Mouse (Mus musculus) lung, embryonic 16.5 days (tissue): ENCODE results near the gene Atp6v0d1. TPM values are rescaled to one million over a fixed set of nuclear protein-coding genes. Genes with fewer than 3 reads are reported as not detected.

Experiments used
- ATAC-seq: fragments of 200-750 bp; cut with Nextera tagmentation; 2 replicates; pipeline ENCODE4 v1.8.0; 2017; ENCODE audit warnings: low read depth, mild to moderate bottlenecking, moderate library complexity
- H3K27ac ChIP-seq: fragments of 300-500 bp; sonication (generic); 2 replicates; pipeline ENCODE4 v1.5.1; 2014; ENCODE audit warnings: mild to moderate bottlenecking, control low read depth, low read length
- H3K27me3 ChIP-seq: fragments of 300-500 bp; sonication (generic); 2 replicates; pipeline ENCODE4 v1.6.1; 2014; ENCODE audit warnings: low read depth, low read length, mixed read lengths; ENCODE audit not compliant: control insufficient read depth, insufficient read depth
- H3K36me3 ChIP-seq: fragments of 300-500 bp; sonication (generic); 2 replicates; pipeline ENCODE4 v1.6.1; 2014; ENCODE audit warnings: low read length; ENCODE audit not compliant: control insufficient read depth, insufficient read depth
- H3K4me1 ChIP-seq: fragments of 300-500 bp; sonication (generic); replicated peaks from 2 replicates; pipeline ENCODE4 v1.6.1; 2014; ENCODE audit warnings: low read length, mixed read lengths; ENCODE audit not compliant: control insufficient read depth, insufficient read depth
- H3K4me2 ChIP-seq: fragments of 300-500 bp; sonication (generic); 2 replicates; pipeline ENCODE4 v1.6.1; 2014; ENCODE audit warnings: low read depth, low read length, control low read depth
- H3K4me3 ChIP-seq: fragments of 300-500 bp; sonication (generic); 2 replicates; pipeline ENCODE4 v1.5.1; 2014; ENCODE audit warnings: mild to moderate bottlenecking, low read length, control low read depth
- H3K9ac ChIP-seq: fragments of 300-500 bp; sonication (generic); 2 replicates; pipeline ENCODE4 v1.6.1; 2014; ENCODE audit warnings: low read length, control low read depth
- H3K9me3 ChIP-seq: fragments of 300-500 bp; sonication (generic); 2 replicates; pipeline ENCODE4 v1.6.1; 2016; ENCODE audit warnings: low read length; ENCODE audit not compliant: control insufficient read depth
- WGBS: fragments of 180-500 bp; shearing (Covaris S2); extraction: QIAGEN DNeasy Blood & Tissue Kit; methylation state at CpG from one replicate; pipeline ENCODE4 v1.1.7; 2014; 5-methylcytosine and 5-hydroxymethylcytosine counted together
- polyA plus RNA-seq: library from polyadenylated mRNA; unstranded; fragments of >200 nt; fragmentation: Nextera tagmentation; extraction: Ambion mirVana; gene quantifications from 2 replicates; pipeline ENCODE4 v1.2.1, GENCODE M21; 2015

The Atp6v0d1 gene
- polyA plus RNA-seq, 1 experiment from 2014 or later: 87.3 TPM

GRCm38 (mm10) chr8:105493495-105493894 is 72.4 kb downstream of the Atp6v0d1 start:
- no peak overlapping the region for H3K4me2 ChIP-seq
- H3K9ac ChIP-seq: no peak overlapping the region
- H3K9me3 ChIP-seq: no peaks in the 10 kb centered on the region
- no peaks in the 10 kb centered on the region for H3K27me3 ChIP-seq
- H3K36me3 ChIP-seq: no peaks in the 10 kb centered on the region
- no peak overlapping the region for H3K4me3 ChIP-seq
- WGBS: 10% methylated on average over 3 of the region's 3 CpGs
- ATAC-seq: no peak
- H3K4me1 ChIP-seq: peaks cover 21% of the 10 kb centered on the region
- H3K27ac ChIP-seq: peak overlapping the region; percentile 91

DNA sequence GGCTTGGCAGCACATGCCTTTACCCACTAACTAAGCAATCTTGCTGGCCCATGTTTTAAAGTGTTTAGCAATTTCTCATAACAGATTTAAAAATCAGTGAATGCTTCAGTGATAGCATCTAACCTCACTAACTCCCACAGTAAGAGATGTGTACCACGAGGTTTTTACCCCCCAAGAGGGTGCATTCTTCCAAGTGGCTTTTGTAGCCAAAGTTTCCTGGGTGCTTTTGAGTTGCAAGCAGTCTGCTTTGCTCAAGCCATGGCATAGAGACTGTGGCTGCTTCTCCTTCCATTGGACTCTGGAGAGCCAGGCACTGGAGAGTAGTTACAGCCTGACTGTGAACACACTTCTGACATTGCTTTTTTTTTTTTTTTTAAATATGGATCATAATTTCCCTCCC is 76.6 kb downstream of the Atp6v0d1 start:
- 58% methylated on average over 1 of the region's 1 CpGs for WGBS

DNA sequence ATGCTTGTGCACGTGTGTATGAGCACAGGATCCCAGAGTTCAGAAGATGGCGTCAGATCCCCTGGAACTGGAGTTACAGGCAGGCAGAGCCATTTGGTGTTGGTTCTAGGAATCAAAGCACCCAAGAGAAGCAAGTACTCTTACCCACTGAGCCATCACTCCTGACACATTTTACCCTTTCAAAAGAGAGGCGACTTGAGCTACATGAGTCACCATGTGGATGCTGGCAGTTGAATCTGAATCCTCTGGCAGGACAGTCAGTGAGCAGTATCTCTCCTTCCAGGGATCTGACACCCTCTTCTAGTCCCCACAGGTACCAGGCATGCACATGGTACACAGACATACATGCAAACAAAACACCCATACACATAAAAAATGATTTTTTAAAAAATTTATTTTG is 77.8 kb downstream of the Atp6v0d1 start:
- H3K36me3 ChIP-seq: no peaks in the 10 kb centered on the region
- WGBS: 65% methylated on average over 3 of the region's 3 CpGs
- H3K4me1 ChIP-seq: no peaks in the 10 kb centered on the region
- H3K27ac ChIP-seq: no peak overlapping the region
- H3K4me2 ChIP-seq: no peak overlapping the region
- H3K4me3 ChIP-seq: no peak overlapping the region
- no peaks in the 10 kb centered on the region for H3K9me3 ChIP-seq
- ATAC-seq: no peak
- no peak overlapping the region for H3K9ac ChIP-seq
- no peaks in the 10 kb centered on the region for H3K27me3 ChIP-seq

More for the DNA sequence above, 76.6 kb downstream of the Atp6v0d1 start:
- no peak overlapping the region for H3K9ac ChIP-seq
- no peak overlapping the region for H3K4me2 ChIP-seq
- ATAC-seq: no peak
- H3K9me3 ChIP-seq: no peaks in the 10 kb centered on the region
- H3K36me3 ChIP-seq: no peaks in the 10 kb centered on the region
- H3K4me3 ChIP-seq: no peak overlapping the region
- no peak overlapping the region for H3K27ac ChIP-seq
- H3K27me3 ChIP-seq: no peaks in the 10 kb centered on the region
- H3K4me1 ChIP-seq: no peaks in the 10 kb centered on the region; the same call in 1 of the 2 replicates

DNA sequence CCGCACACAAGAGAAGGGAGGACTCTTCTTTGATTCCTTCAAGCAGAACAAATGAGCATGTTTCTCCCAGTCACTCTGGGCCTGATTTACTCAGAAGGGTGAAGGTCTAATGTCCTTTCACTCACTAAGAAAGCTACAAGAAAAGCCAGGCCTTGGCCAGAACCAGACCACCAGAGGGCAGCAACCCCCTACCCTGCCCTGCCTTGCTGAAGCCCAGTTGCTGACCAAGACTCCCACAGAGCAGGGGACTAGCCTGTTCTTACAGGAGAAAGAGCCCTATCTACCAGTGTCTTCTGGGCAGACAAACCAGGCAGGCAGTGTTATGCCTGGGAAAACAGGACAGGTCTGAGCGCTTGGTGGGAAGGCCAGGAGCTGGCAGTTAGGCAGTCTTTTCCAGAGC is 81.5 kb downstream of the Atp6v0d1 start:
- peaks cover 5% of the 10 kb centered on the region; the same call in 1 of the 2 replicates for H3K4me1 ChIP-seq
- WGBS: 51% methylated on average over 2 of the region's 2 CpGs
- H3K4me3 ChIP-seq: no peak overlapping the region
- no peak overlapping the region for H3K27ac ChIP-seq
- H3K9ac ChIP-seq: no peak overlapping the region
- no peaks in the 10 kb centered on the region for H3K27me3 ChIP-seq
- H3K9me3 ChIP-seq: no peaks in the 10 kb centered on the region
- ATAC-seq: peak; percentile 59; the same call in 1 of the 2 replicates
- no peak overlapping the region for H3K4me2 ChIP-seq
- H3K36me3 ChIP-seq: no peaks in the 10 kb centered on the region

DNA sequence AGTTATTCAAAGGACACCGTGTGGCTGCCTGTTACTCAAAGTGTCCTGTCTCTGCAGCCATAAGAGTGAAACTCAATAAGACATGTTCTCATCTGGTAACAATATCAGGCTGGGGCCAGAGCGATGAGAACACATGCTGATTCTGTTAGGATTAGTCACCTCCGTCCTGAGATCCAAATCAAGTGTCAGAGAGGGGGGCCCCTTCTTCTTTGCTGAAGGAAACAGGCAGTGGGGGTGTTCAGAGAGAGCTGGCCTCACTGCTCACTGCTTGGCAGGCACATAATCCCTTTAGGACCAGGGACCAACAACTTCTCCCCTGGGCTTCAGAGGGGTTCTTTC is 81.8 kb downstream of the Atp6v0d1 start:
- Histone ChIP-seq H3K36me3 (no peaks in the 10 kb centered on the region), H3K4me1 (peaks cover 5% of the 10 kb centered on the region; the same call in 1 of the 2 replicates), H3K27ac (no peak overlapping the region), H3K27me3 (no peaks in the 10 kb centered on the region), H3K4me2 (no peak overlapping the region), H3K4me3 (no peak overlapping the region), H3K9me3 (no peaks in the 10 kb centered on the region), H3K9ac (no peak overlapping the region)
- no peak for ATAC-seq
- WGBS: 71% methylated on average over 3 of the region's 3 CpGs

DNA sequence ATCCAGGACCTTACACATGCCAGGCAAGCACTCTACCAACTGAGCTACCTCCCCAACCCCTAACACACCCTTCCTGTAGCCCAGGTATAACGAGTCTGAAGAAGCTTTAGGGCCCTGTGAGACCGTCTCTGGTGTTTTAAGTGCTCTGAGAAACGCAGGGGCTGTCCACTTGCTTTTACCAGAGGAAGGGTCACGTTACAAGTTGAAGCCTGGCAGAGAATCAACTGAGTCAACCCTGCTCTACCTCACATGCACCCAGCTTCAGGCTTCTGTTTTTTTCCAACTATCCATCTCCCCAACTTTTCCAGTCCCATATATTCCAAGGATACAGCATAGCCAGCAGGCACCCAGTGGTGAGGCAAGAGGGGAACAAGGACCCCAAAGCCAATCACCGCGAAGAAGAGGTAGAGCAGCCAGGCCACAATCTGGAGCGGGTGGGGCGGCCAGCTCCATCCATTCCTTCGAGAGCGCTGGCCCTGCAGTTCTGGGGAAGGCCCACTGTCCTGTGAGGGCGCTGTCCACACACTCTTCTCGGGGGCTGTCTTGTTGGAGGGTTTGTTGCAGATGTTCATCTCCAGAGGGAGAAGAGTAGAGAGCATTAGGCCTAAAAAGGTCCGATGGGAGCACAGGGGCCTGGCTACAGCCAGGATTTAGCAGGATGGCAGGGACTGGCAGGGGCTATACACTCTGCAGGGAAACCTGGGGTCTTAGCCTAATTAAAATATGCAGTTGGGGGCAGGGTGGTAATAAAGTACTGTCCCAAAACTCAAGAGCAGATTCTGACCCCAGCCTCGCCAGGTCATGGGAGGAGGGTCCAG is 82.4 kb downstream of the Atp6v0d1 start:
- peak; percentile 45; the same call in 1 of the 2 replicates for ATAC-seq
- no peak overlapping the region for H3K4me3 ChIP-seq
- peaks cover 5% of the 10 kb centered on the region; the same call in 1 of the 2 replicates for H3K4me1 ChIP-seq
- H3K36me3 ChIP-seq: no peaks in the 10 kb centered on the region
- no peaks in the 10 kb centered on the region for H3K9me3 ChIP-seq
- no peak overlapping the region for H3K9ac ChIP-seq
- H3K4me2 ChIP-seq: no peak overlapping the region
- H3K27ac ChIP-seq: no peak overlapping the region
- WGBS: 49% methylated on average over 14 of the region's 14 CpGs
- H3K27me3 ChIP-seq: no peaks in the 10 kb centered on the region

DNA sequence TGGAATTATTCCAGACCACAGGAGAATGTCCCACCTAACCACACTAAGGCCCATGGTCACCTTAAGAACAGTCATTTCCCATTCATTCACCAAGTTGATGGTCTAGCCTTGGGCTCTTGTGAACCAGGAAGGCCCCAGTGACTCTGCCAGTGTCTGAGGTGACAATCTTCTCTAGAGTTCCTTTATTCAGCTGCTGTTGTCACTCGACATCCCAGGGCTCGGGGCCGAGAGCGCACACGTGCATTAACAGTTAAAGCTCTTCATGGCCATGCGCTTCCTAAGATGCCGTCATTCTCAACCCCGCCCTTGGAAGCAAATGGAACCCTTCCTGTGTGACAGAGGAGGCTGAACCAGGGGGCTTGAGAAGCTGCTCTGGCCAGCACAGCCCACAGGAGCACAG is 83.7 kb downstream of the Atp6v0d1 start:
- no peaks in the 10 kb centered on the region for H3K36me3 ChIP-seq
- H3K27me3 ChIP-seq: no peaks in the 10 kb centered on the region
- no peak overlapping the region for H3K9ac ChIP-seq
- no peak overlapping the region for H3K4me2 ChIP-seq
- 78% methylated on average over 8 of the region's 8 CpGs for WGBS
- H3K4me3 ChIP-seq: no peak overlapping the region
- peaks cover 5% of the 10 kb centered on the region; the same call in 1 of the 2 replicates for H3K4me1 ChIP-seq
- H3K27ac ChIP-seq: no peak overlapping the region
- ATAC-seq: no peak
- no peaks in the 10 kb centered on the region for H3K9me3 ChIP-seq

DNA sequence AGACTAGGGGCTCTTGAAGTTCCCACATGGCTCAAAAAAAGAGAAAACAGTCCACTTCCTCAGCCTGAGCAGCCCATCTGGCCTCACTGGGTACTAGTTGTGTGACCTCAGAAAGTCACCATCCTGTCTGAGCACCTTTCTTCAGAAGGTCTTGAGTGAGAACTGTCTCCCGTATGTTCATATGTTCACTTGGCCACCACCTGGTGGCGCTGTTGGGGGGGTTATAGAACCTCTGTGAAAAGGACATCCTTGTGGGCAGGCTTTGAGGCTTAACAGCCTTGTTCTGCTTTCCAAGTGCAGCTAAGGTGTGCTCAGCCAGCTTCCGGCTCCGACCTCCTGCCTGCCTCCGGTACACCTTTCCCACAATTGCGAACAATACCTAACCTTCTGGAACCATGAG is 84.4 kb downstream of the Atp6v0d1 start:
- 76% methylated on average over 6 of the region's 6 CpGs for WGBS
- no peak overlapping the region for H3K9ac ChIP-seq
- H3K27ac ChIP-seq: no peak overlapping the region; the same call in 1 of the 2 replicates
- H3K36me3 ChIP-seq: no peaks in the 10 kb centered on the region
- H3K4me1 ChIP-seq: peaks cover 5% of the 10 kb centered on the region; the same call in 1 of the 2 replicates
- no peak overlapping the region for H3K4me3 ChIP-seq
- H3K9me3 ChIP-seq: no peaks in the 10 kb centered on the region
- H3K4me2 ChIP-seq: no peak overlapping the region
- ATAC-seq: no peak
- no peaks in the 10 kb centered on the region for H3K27me3 ChIP-seq

DNA sequence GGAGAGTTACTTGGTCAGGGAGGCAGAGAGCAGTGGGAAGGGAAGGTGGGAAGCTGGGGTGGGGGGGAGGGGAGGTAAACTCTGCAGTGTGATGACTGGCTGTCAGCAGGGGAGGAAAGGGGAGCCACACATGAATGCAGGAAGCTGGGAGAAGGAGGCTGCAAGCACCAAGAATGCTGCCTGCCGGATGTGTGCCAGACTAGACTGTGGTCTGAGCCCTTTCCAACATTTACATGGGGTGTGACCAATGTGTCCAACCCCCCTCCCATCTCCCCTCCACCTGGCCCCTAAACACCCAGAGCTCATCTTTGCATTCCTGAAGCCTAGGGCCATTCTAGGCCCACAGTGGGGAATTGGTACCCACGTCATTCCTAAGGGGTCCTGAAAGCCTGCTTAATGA is 84.8 kb downstream of the Atp6v0d1 start:
- peaks cover 5% of the 10 kb centered on the region; the same call in 1 of the 2 replicates for H3K4me1 ChIP-seq
- H3K4me3 ChIP-seq: no peak overlapping the region
- no peak overlapping the region; the same call in 1 of the 2 replicates for H3K27ac ChIP-seq
- no peaks in the 10 kb centered on the region; the same call in 1 of the 2 replicates for H3K36me3 ChIP-seq
- H3K9ac ChIP-seq: no peak overlapping the region
- ATAC-seq: no peak
- H3K27me3 ChIP-seq: no peaks in the 10 kb centered on the region
- H3K9me3 ChIP-seq: no peaks in the 10 kb centered on the region
- 18% methylated on average over 2 of the region's 2 CpGs for WGBS
- no peak overlapping the region for H3K4me2 ChIP-seq
